Mouse (Mus musculus) layer of hippocampus, adult 2 months (tissue): Measurements from ENCODE around the gene Lin28a. TPM values are rescaled to one million over a fixed set of nuclear protein-coding genes. Genes with fewer than 3 reads are reported as not detected.

Experiments used
- DNase-seq, 2 experiments: peaks; one replicate each; pipeline ENCODE4 v3.0.0; 2022; ENCODE audit warnings: low spot score in 2 of 2
- H3K27ac ChIP-seq: fragments of 200-600 bp; 2 replicates; pipeline ENCODE4 v1.8.1; 2022
- H3K4me3 ChIP-seq: fragments of 200-600 bp; 2 replicates; pipeline ENCODE4 v1.8.1; 2022; ENCODE audit warnings: mild to moderate bottlenecking
- CTCF ChIP-seq: fragments of 200-600 bp; conservative IDR thresholded peaks from 2 replicates; pipeline ENCODE4 v1.8.1; 2022; ENCODE audit warnings: antibody characterized with exemption, mild to moderate bottlenecking, moderate library complexity
- long read RNA-seq, 2 experiments: library from polyadenylated mRNA; stranded (forward); transcript quantifications; one replicate each; pipeline ENCODE4 v2.0.0; 2021; ENCODE audit warnings: borderline mapping rate in 2 of 2
- total RNA-seq, 2 experiments: library from RNA; stranded (reverse); gene quantifications; 2 replicates each; pipeline ENCODE4 v1.2.3; 2021

Lin28a gene
- total RNA-seq, result not detected
- long read RNA-seq, experiment 1, result 0 reads
- long read RNA-seq, experiment 2, result 0 reads

GRCm38 (mm10) chr4:134018779-134019145 is at the start of gene Lin28a:
Gene Lin28a (minus strand): TSS chr4:134018841.
- H3K4me3 ChIP-seq, result no peak within 1 kb of the TSS

GRCm38 (mm10) chr4:134067833-134068544 is 49.3 kb upstream of the Lin28a start:
- H3K4me3 ChIP-seq, result no peak overlapping the region
- DNase-seq, result no peak
- TF ChIP-seq CTCF, result no peak
- H3K27ac ChIP-seq, result no peak overlapping the region

More at GRCm38 (mm10) chr4:134018779-134019145, at the start of gene Lin28a:
- H3K27ac ChIP-seq, result no peak within 1 kb of the TSS
- no peak for TF ChIP-seq CTCF
- no peak for DNase-seq

GRCm38 (mm10) chr4:134067383-134067782 is 48.7 kb upstream of the Lin28a start:
- no peak for DNase-seq
- TF ChIP-seq CTCF, result no peak
- no peak overlapping the region for H3K27ac ChIP-seq

GRCm38 (mm10) chr4:134065431-134066004 is 46.9 kb upstream of the Lin28a start:
- no peak for DNase-seq
- Histone ChIP-seq H3K4me3 (no peak overlapping the region), H3K27ac (no peak overlapping the region)
- TF ChIP-seq CTCF, result no peak

More at GRCm38 (mm10) chr4:134067383-134067782, 48.7 kb upstream of the Lin28a start:
- no peak overlapping the region for H3K4me3 ChIP-seq

- no peak for TF ChIP-seq CTCF
- Histone ChIP-seq H3K27ac (no peak overlapping the region), H3K4me3 (no peak overlapping the region)
- no peak for DNase-seq
Observed at GRCm38 (mm10) chr4:134062561-134062960, 43.9 kb upstream of the Lin28a start.

GRCm38 (mm10) chr4:134061944-134062446 is 43.4 kb upstream of the Lin28a start:
- Histone ChIP-seq H3K27ac (no peak overlapping the region), H3K4me3 (no peak overlapping the region)
- DNase-seq, result no peak
- no peak for TF ChIP-seq CTCF

- Histone ChIP-seq H3K4me3 (no peak overlapping the region), H3K27ac (no peak overlapping the region)
- TF ChIP-seq CTCF, result no peak
- no peak for DNase-seq
Observed at GRCm38 (mm10) chr4:134061166-134061830, 42.7 kb upstream of the Lin28a start.

GRCm38 (mm10) chr4:134060135-134060865 is 41.7 kb upstream of the Lin28a start, which contains the start of gene Crybg2:
Gene Crybg2 (plus strand): TSS chr4:134060815.
- no peak within 1 kb of the TSS for H3K27ac ChIP-seq
- no peak for DNase-seq
- H3K4me3 ChIP-seq, result no peak within 1 kb of the TSS
- TF ChIP-seq CTCF, result no peak

- Histone ChIP-seq H3K27ac (no peak overlapping the region), H3K4me3 (no peak overlapping the region)
- TF ChIP-seq CTCF, result no peak
- no peak for DNase-seq
Observed at GRCm38 (mm10) chr4:134058908-134059307, 40.3 kb upstream of the Lin28a start.

- no peak for TF ChIP-seq CTCF
- no peak for DNase-seq
- Histone ChIP-seq H3K27ac (no peak overlapping the region), H3K4me3 (no peak overlapping the region)
Observed at GRCm38 (mm10) chr4:134058166-134058715, 39.6 kb upstream of the Lin28a start.

GRCm38 (mm10) chr4:134053538-134053937 is 34.9 kb upstream of the Lin28a start, which contains the start of gene Zfp683:
Gene Zfp683 (plus strand): TSS chr4:134053838.
- Histone ChIP-seq H3K4me3 (no peak within 1 kb of the TSS), H3K27ac (no peak within 1 kb of the TSS)
- no peak for DNase-seq
- TF ChIP-seq CTCF, result no peak

- no peak for DNase-seq
- Histone ChIP-seq H3K27ac (no peak overlapping the region), H3K4me3 (no peak overlapping the region)
- no peak for TF ChIP-seq CTCF
Observed at GRCm38 (mm10) chr4:134052560-134052959, 33.9 kb upstream of the Lin28a start.

GRCm38 (mm10) chr4:134051912-134052311 is 33.3 kb upstream of the Lin28a start:
- TF ChIP-seq CTCF, result no peak
- no peak overlapping the region for H3K27ac ChIP-seq
- no peak for DNase-seq
- no peak overlapping the region for H3K4me3 ChIP-seq
